Mouse (Mus musculus): ENCODE measurements around the gene Gm20538.

DNA sequence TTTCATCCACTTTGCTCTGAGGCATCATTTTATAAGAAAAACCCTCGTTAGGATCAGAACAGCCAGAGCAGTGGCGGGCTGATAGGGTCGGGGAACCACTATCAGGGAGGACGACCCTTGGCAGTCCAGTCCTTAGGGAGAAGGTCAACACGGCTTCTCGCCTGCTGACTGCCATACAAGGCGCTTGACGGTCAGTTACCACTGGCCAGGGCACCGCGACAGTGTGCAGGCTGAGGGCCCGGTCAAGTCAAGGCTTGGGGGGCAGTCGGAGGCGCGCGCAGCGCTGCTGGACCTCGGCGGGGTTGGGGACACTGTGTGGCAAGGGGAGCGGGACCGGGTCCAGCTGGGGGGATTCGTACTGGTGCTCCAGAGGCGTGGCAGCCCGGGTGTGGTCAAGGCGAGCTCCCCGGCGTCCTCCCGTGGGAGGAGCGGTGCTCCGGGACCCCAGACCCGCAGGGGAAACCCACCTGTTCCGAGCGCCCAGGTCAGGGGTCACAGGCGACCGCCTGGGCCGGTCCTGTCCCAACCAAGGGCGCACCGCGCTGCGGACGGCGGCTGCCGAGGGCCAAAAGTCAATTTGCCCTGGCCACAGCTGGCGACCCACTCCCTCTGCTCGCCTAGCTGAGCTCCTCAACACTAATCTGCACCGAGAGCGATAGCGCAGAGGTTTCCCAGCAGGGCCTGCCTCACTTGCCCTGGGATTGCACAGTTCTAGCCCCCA lies 7.2 kb downstream of the Gm20538 start, which contains the start of gene Sec31b:
- no peak for TF ChIP-seq CTCF (IDR thresholded peaks at IDR 0.05; ENCODE audit: low read depth, low read length)
- no peak for TF ChIP-seq GATA1 (IDR thresholded peaks at IDR 0.05; ENCODE audit: borderline replicate concordance, low read length)
- no peak for TF ChIP-seq TAL1 (conservative IDR thresholded peaks at IDR 0.05; ENCODE audit: low read depth, low read length)
- TF ChIP-seq GATA2 (IDR thresholded peaks at IDR 0.05; ENCODE audit: borderline replicate concordance, low read depth, low read length), result no peak
- TF ChIP-seq POLR2AphosphoS5 (IDR thresholded peaks at IDR 0.05; ENCODE audit: insufficient replicate concordance, low read depth, low read length), result no peak
